Mouse (Mus musculus) small intestine, adult 2 months (tissue): ENCODE data around the gene Prss50. TPM values are rescaled to one million over a fixed set of nuclear protein-coding genes. Genes with fewer than 3 reads are reported as not detected.
A peak's percentile ranks its signal among the peaks of the same experiment; 100 is the strongest.

Experiments
- H3K27ac ChIP-seq: fragments of 200-500 bp; 2 replicates; pipeline ENCODE4 v1.5.1; 2012; ENCODE audit warnings: low read depth, low read length, control low read depth, inconsistent platforms; ENCODE audit not compliant: insufficient read depth
- H3K27me3 ChIP-seq: fragments of 200-500 bp; 2 replicates; pipeline ENCODE4 v1.6.1; 2012; ENCODE audit warnings: mild to moderate bottlenecking, moderate library complexity, low read length, inconsistent platforms; ENCODE audit not compliant: control insufficient read depth, insufficient read depth
- H3K36me3 ChIP-seq: fragments of 200-500 bp; 2 replicates; pipeline ENCODE4 v1.6.1; 2012; ENCODE audit warnings: mild to moderate bottlenecking, low read length, control low read depth, inconsistent platforms; ENCODE audit not compliant: control insufficient read depth, insufficient read depth
- H3K4me1 ChIP-seq: fragments of 200-500 bp; 2 replicates; pipeline ENCODE4 v1.6.1; 2012; ENCODE audit warnings: low read length, inconsistent platforms, mixed read lengths; ENCODE audit not compliant: control insufficient read depth, insufficient read depth, insufficient read length
- H3K4me3 ChIP-seq: fragments of 200-500 bp; 2 replicates; pipeline ENCODE4 v1.5.1; 2012; ENCODE audit warnings: low read depth, mild to moderate bottlenecking, control low read depth, inconsistent platforms, low read length, moderate library complexity
- CTCF ChIP-seq: fragments of 200-500 bp; IDR thresholded peaks from 2 replicates; pipeline ENCODE4 v1.5.1; 2012; ENCODE audit warnings: low read depth, mild to moderate bottlenecking, control low read depth, inconsistent platforms, low read length, moderate library complexity, mixed read lengths; ENCODE audit not compliant: insufficient replicate concordance, insufficient read length; ENCODE audit errors: extremely low read depth
- POLR2A ChIP-seq: fragments of 200-500 bp; IDR thresholded peaks from 2 replicates; pipeline ENCODE4 v1.6.1; 2012; ENCODE audit warnings: low read depth, mild to moderate bottlenecking, control low read depth, inconsistent platforms, low read length, moderate library complexity
- WGBS: fragments of 180-500 bp; shearing (Covaris S2); methylation state at CpG from one replicate; pipeline ENCODE4 v1.1.7; 2018; 5-methylcytosine and 5-hydroxymethylcytosine counted together
- polyA plus RNA-seq: library from polyadenylated mRNA; depleted of rRNA; stranded (reverse); fragments of >200 nt; gene quantifications from 2 replicates; pipeline ENCODE4 v1.2.3, GENCODE M21; 2012

Gene Prss50
- polyA plus RNA-seq, 1 experiment, result not detected

DNA sequence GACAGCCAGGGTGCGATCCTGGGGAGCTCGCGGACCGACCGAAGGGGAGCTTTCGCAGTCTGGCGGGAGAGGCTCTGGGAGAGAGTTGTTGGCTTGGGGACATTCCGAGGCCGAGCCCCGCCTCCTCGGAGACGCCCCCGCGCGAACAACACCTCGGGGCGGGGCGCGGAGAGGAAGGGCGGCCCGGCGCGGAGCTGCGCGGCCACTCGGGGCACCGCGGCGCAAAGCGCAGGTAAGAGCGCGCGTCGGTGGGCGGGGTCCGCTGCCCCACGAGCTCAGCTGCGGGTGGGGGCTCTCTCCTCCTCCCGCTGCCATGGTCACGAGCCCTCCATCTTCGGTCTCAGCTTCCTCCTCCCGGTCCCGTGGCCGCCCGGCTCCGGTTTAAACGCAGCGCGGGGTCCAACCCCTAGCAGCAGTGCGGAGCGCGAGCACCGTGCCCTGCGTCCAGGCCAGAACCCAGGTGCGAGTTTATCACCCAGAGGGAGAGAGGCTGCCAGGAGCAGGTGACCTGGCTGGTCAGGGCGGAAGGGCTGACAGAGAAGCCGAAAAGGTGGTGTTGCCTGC lies 22.3 kb downstream of the Prss50 start, which contains the start of gene Tmie:
Gene Tmie (minus strand): TSS at position 116 of the 564 bp plus-strand sequence.
- TF ChIP-seq CTCF (no peak), POLR2A (no peak; the same call in 1 of the 2 replicates)
- no peaks in the 10 kb centered on the region for H3K27me3 ChIP-seq
- H3K4me1 ChIP-seq, result peaks cover 36% of the 10 kb centered on the region
- WGBS, result under 1% methylated on average over 57 of the region's 57 CpGs
- H3K4me3 ChIP-seq, result peak within 1 kb of the TSS; percentile 84
- H3K27ac ChIP-seq, result peak within 1 kb of the TSS; percentile 37
- H3K36me3 ChIP-seq, result peaks cover 8% of the 10 kb centered on the region

GRCm38 (mm10) chr9:110880772-110881171 lies 23.0 kb downstream of the Prss50 start:
- Histone ChIP-seq H3K36me3 (peaks cover 11% of the 10 kb centered on the region), H3K4me3 (peak overlapping the region; percentile 84), H3K27ac (peak overlapping the region; percentile 37), H3K27me3 (no peaks in the 10 kb centered on the region), H3K4me1 (peaks cover 31% of the 10 kb centered on the region; the same call in 1 of the 2 replicates)
- WGBS, result 34% methylated on average over 4 of the region's 4 CpGs
- TF ChIP-seq CTCF (no peak), POLR2A (no peak)

GRCm38 (mm10) chr9:110881953-110882352 lies 24.2 kb downstream of the Prss50 start:
- WGBS, result 70% methylated on average over 7 of the region's 7 CpGs
- H3K27me3 ChIP-seq, result no peaks in the 10 kb centered on the region
- H3K4me1 ChIP-seq, result peaks cover 27% of the 10 kb centered on the region; the same call in 1 of the 2 replicates
- H3K36me3 ChIP-seq, result peaks cover 14% of the 10 kb centered on the region
- TF ChIP-seq CTCF (no peak), POLR2A (no peak)
- H3K27ac ChIP-seq, result no peak overlapping the region
- peak overlapping the region; percentile 4; the same call in 1 of the 2 replicates for H3K4me3 ChIP-seq

DNA sequence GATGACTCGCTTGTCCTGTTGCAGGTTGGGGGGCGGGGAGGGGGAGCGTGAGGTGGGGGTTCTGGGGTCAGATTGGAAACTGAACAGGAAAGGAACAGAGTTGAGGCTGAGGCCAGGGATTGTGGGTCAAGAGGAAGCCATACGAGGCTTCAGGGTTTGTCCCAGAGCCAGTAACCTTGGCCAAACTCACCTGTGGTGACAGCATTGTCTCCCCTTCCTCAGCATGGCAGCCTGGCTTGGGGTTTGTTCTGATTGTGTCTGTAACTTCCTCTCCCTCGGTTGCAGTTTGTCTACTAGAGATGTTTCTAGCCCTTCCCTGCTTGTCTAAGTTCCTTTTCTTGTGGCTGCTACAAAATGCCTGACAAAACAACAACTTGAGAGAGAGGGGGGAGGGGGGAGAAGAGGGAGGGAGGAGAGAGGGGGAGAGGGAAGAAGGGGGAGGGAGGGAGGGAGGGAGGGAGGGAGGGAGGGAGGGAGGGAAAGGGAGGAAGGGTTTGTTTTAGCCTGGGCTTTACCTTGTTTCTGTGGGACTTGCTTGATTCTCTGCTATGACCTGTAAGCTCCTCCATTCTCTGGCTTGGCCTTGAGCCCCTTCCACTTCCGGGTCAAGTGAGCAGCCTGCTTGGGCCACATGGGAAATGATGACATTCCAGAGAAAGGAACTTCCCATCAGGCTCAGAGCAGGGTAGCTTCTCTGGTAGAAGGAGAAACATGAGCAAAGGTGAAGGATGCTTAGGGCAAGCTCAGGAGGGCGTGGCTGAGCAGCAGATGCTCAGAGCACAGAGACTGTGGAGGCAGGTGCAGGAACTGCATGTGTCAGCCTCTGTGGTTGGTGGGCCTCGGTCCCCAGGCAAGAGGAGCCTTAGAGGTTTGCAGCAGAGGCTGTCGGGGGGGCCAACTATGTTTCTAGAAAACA lies 29.9 kb downstream of the Prss50 start:
- Histone ChIP-seq H3K4me1 (peaks cover 14% of the 10 kb centered on the region), H3K4me3 (no peak overlapping the region), H3K27ac (no peak overlapping the region), H3K36me3 (peaks cover 23% of the 10 kb centered on the region), H3K27me3 (no peaks in the 10 kb centered on the region)
- TF ChIP-seq POLR2A, result no peak
- no peak for TF ChIP-seq CTCF
- WGBS, result 65% methylated on average over 9 of the region's 9 CpGs

- WGBS, result 93% methylated on average over 14 of the region's 14 CpGs
- peaks cover 14% of the 10 kb centered on the region for H3K4me1 ChIP-seq
- TF ChIP-seq POLR2A (no peak), CTCF (no peak)
- H3K27ac ChIP-seq, result no peak overlapping the region
- H3K4me3 ChIP-seq, result no peak overlapping the region
- peaks cover 28% of the 10 kb centered on the region for H3K36me3 ChIP-seq
- no peaks in the 10 kb centered on the region for H3K27me3 ChIP-seq
Measured at GRCm38 (mm10) chr9:110888935-110889334, 31.2 kb downstream of the Prss50 start.

DNA sequence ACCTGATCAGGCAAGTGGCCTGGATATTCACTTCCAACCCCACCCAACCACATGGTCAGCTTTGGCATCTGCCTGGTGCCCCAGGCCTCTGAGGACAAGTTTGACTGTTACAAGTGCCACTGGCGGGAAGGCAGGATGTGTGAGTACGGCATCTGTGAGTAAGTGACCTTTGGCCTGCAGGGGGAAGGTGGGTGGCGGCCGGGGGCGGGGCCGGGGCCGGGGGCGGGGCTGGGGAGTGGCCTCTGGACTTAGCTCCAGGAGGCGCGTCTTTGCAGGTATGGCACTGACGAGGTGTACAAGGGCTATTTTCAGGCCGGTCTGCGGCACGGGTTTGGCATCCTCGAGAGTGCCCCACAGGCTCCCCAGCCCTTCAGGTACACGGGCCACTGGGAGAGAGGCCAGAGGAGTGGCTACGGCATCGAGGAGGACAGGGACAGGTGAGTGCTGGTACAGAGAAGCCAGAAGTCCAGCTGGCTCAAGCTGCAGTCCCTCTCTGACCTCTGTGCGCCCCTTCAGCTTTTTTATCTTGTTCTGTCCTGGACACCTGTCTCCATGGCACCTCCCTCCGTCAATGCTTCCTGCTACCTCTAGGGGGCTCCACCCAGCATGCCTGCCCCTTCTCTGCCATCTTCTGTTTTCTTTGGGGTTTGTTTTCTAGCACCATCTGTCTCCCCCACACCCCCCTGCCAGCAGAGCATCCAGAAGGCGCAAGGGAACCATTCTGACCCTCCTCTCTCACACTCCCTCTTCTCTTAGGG lies 32.4 kb downstream of the Prss50 start:
- Histone ChIP-seq H3K4me1 (peaks cover 14% of the 10 kb centered on the region), H3K27me3 (no peaks in the 10 kb centered on the region), H3K4me3 (peak overlapping the region; percentile 19), H3K36me3 (peaks cover 20% of the 10 kb centered on the region; the same call in 1 of the 2 replicates), H3K27ac (peak overlapping the region; percentile 12; the same call in 1 of the 2 replicates)
- whole genome bisulfite sequencing, result 21% methylated on average over 21 of the region's 21 CpGs
- 0 out of 2 replicates have a peak, but pooled peaks have one; percentile 27 for TF ChIP-seq CTCF
- no peak for TF ChIP-seq POLR2A
